Mouse (Mus musculus): ENCODE measurements around the gene Hrh3. TPM values are rescaled to one million over a fixed set of nuclear protein-coding genes. Genes with fewer than 3 reads are reported as not detected.

The Hrh3 gene
- polyA plus RNA-seq (2017; shearing (Covaris generic)): not detected

GRCm38 (mm10) chr2:180103978-180104658, at the start of gene Hrh3:
Hrh3 (minus strand) TSS chr2:180104488.

GRCm38 (mm10) chr2:180118661-180119438, 14.6 kb upstream of the Hrh3 start, which contains the start of gene Osbpl2:
Osbpl2 (plus strand) TSS chr2:180119306.

GRCm38 (mm10) chr2:180070481-180071453, 33.5 kb downstream of the Hrh3 start, which contains the start of gene Mtg2:
Mtg2 (plus strand) TSS chr2:180070588.

Other genes starting within 250 kb of the Hrh3 start
- 3.6 TPM for gene Taf4, start 127.8 kb downstream of the Hrh3 start, polyA plus RNA-seq (2017; shearing (Covaris generic))
- 1.8 TPM for gene Lsm14b, start 79.5 kb downstream of the Hrh3 start, polyA plus RNA-seq (2017; shearing (Covaris generic))
- 464 TPM for gene Psma7, start 62.1 kb downstream of the Hrh3 start, polyA plus RNA-seq (2017; shearing (Covaris generic))
- 3.9 TPM for gene Ss18l1, start 62.0 kb downstream of the Hrh3 start, polyA plus RNA-seq (2017; shearing (Covaris generic))
- gene Mtg2, start 33.9 kb downstream of the Hrh3 start, polyA plus RNA-seq (2017; shearing (Covaris generic)): 60.3 TPM
- gene Osbpl2, start 14.8 kb upstream of the Hrh3 start, polyA plus RNA-seq (2017; shearing (Covaris generic)): 56.4 TPM
- gene Adrm1, start 67.0 kb upstream of the Hrh3 start, polyA plus RNA-seq (2017; shearing (Covaris generic)): 176 TPM
- gene Lama5, start 121.4 kb upstream of the Hrh3 start, polyA plus RNA-seq (2017; shearing (Covaris generic)): 1.1 TPM
- 603 TPM for gene Rps21, start 152.9 kb upstream of the Hrh3 start, polyA plus RNA-seq (2017; shearing (Covaris generic))
- 2.2 TPM for gene Cables2, start 169.0 kb upstream of the Hrh3 start, polyA plus RNA-seq (2017; shearing (Covaris generic))
- 0.17 TPM for gene Rbbp8nl, start 185.4 kb upstream of the Hrh3 start, polyA plus RNA-seq (2017; shearing (Covaris generic))
- gene Gata5, start 230.2 kb upstream of the Hrh3 start, polyA plus RNA-seq (2017; shearing (Covaris generic)): not detected